Mouse (Mus musculus) hindbrain, embryonic 11.5 days (tissue): ENCODE results near the gene Tnks1bp1. TPM values are rescaled to one million over a fixed set of nuclear protein-coding genes. Genes with fewer than 3 reads are reported as not detected.

ENCODE experiments used
- ATAC-seq: fragments of 200-750 bp; cut with Nextera tagmentation; 2 replicates; pipeline ENCODE4 v1.8.0; 2017; ENCODE audit warnings: mild to moderate bottlenecking, moderate TSS enrichment, moderate library complexity; ENCODE audit not compliant: low FRiP score
- DNase-seq: peaks from one replicate; pipeline ENCODE4 v3.0.0-alpha.2; 2015; ENCODE audit warnings: low spot score
- H3K27ac ChIP-seq: fragments of 300-500 bp; sonication (generic); 2 replicates; pipeline ENCODE4 v1.5.1; 2014; ENCODE audit warnings: mild to moderate bottlenecking, low read depth, low read length
- H3K27me3 ChIP-seq: fragments of 300-500 bp; sonication (generic); 2 replicates; pipeline ENCODE4 v1.6.1; 2014; ENCODE audit warnings: mild to moderate bottlenecking, low read length, moderate library complexity, mixed read lengths; ENCODE audit not compliant: control insufficient read depth, insufficient read depth
- H3K36me3 ChIP-seq: fragments of 300-500 bp; sonication (generic); 2 replicates; pipeline ENCODE4 v1.6.1; 2014; ENCODE audit warnings: mild to moderate bottlenecking, low read length, moderate library complexity, mixed read lengths; ENCODE audit not compliant: control insufficient read depth, insufficient read depth
- H3K4me1 ChIP-seq: fragments of 300-500 bp; sonication (generic); replicated peaks from 2 replicates; pipeline ENCODE4 v1.6.1; 2014; ENCODE audit warnings: low read length, mixed read lengths; ENCODE audit not compliant: control insufficient read depth, insufficient read depth
- H3K4me2 ChIP-seq: fragments of 300-500 bp; sonication (generic); replicated peaks from 2 replicates; pipeline ENCODE4 v1.6.1; 2014; ENCODE audit warnings: mild to moderate bottlenecking, low read depth, low read length
- H3K4me3 ChIP-seq: fragments of 300-500 bp; sonication (generic); 2 replicates; pipeline ENCODE4 v1.5.1; 2014; ENCODE audit warnings: low read depth, low read length
- H3K9ac ChIP-seq: fragments of 300-500 bp; sonication (generic); 2 replicates; pipeline ENCODE4 v1.6.1; 2014; ENCODE audit warnings: low read depth, low read length
- H3K9me3 ChIP-seq: fragments of 300-500 bp; sonication (generic); 2 replicates; pipeline ENCODE4 v1.6.1; 2016; ENCODE audit warnings: low read length; ENCODE audit not compliant: control insufficient read depth
- WGBS: fragments of 180-500 bp; shearing (Covaris S2); extraction: QIAGEN DNeasy Blood & Tissue Kit; methylation state at CpG from one replicate; pipeline ENCODE4 v1.1.7; 2014; 5-methylcytosine and 5-hydroxymethylcytosine counted together
- polyA plus RNA-seq: library from polyadenylated mRNA; unstranded; fragments of >200 nt; fragmentation: Nextera tagmentation; extraction: Ambion mirVana; gene quantifications from 2 replicates; pipeline ENCODE4 v1.2.1, GENCODE M21; 2014

Gene Tnks1bp1
- polyA plus RNA-seq, 1 experiment from 2014 or later, result 11.8 TPM

DNA sequence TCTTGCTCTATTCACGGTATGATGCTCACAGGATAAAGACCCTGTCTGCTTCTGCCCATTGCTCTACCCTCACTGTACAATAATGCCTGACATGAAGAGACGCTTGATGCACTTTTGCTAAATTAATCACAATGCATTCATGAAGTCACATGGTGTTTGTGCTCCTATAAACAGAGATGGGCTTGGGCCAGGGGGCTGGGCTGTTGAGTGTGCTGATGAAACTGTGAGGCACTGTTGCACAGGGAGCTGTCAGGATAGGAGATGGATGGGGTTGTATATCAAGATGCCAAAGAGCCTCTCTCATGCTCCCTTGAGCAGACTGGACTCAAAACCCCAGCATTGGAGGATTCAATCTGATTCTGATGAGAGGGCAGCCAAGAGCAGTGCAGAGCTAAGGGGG, 14.7 kb upstream of the Tnks1bp1 start:
- WGBS, result 85% methylated on average over 2 of the region's 2 CpGs
- Histone ChIP-seq H3K27me3 (no peaks in the 10 kb centered on the region), H3K27ac (no peak overlapping the region), H3K4me3 (no peak overlapping the region), H3K36me3 (no peaks in the 10 kb centered on the region), H3K9ac (no peak overlapping the region), H3K4me2 (no peak overlapping the region), H3K9me3 (no peaks in the 10 kb centered on the region), H3K4me1 (0 out of 2 replicates have a peak, but pooled peaks cover under 1% of the 10 kb centered on the region)
- no peak for DNase-seq
- no peak for ATAC-seq

- no peak for DNase-seq
- 84% methylated on average over 7 of the region's 7 CpGs for WGBS
- Histone ChIP-seq H3K36me3 (no peaks in the 10 kb centered on the region), H3K27me3 (no peaks in the 10 kb centered on the region), H3K9ac (no peak overlapping the region), H3K9me3 (no peaks in the 10 kb centered on the region), H3K4me2 (no peak overlapping the region), H3K27ac (no peak overlapping the region), H3K4me3 (no peak overlapping the region), H3K4me1 (0 out of 2 replicates have a peak, but pooled peaks cover 2% of the 10 kb centered on the region)
- ATAC-seq, result no peak
These were observed 13.7 kb upstream of the Tnks1bp1 start for GRCm38 (mm10) chr2:85034169-85034568.

GRCm38 (mm10) chr2:85036507-85037046, 11.2 kb upstream of the Tnks1bp1 start:
- no peaks in the 10 kb centered on the region for H3K9me3 ChIP-seq
- H3K27me3 ChIP-seq, result no peaks in the 10 kb centered on the region
- H3K4me2 ChIP-seq, result peak overlapping the region; percentile 49
- no peak for DNase-seq
- 0 out of 2 replicates have a peak, but pooled peaks cover 2% of the 10 kb centered on the region for H3K4me1 ChIP-seq
- peak; percentile 38 for ATAC-seq
- H3K36me3 ChIP-seq, result peaks cover 18% of the 10 kb centered on the region
- H3K9ac ChIP-seq, result peak overlapping the region; percentile 96
- H3K4me3 ChIP-seq, result peak overlapping the region; percentile 73
- 0 out of 2 replicates have a peak overlapping the region, but pooled peaks have one; percentile 77 for H3K27ac ChIP-seq
- WGBS, result 11% methylated on average over 11 of the region's 11 CpGs

- WGBS, result under 1% methylated on average over 56 of the region's 66 CpGs
- ATAC-seq, result peak; percentile 94
- peak within 1 kb of the TSS; percentile 73 for H3K4me3 ChIP-seq
- peaks cover 22% of the 10 kb centered on the region for H3K36me3 ChIP-seq
- peak within 1 kb of the TSS; percentile 81 for H3K4me2 ChIP-seq
- peak within 1 kb of the TSS; percentile 77 for H3K27ac ChIP-seq
- peak; percentile 96 for DNase-seq
- H3K9me3 ChIP-seq, result no peaks in the 10 kb centered on the region
- H3K27me3 ChIP-seq, result no peaks in the 10 kb centered on the region
- peak within 1 kb of the TSS; percentile 96 for H3K9ac ChIP-seq
- H3K4me1 ChIP-seq, result 0 out of 2 replicates have a peak, but pooled peaks cover 2% of the 10 kb centered on the region
These were observed 10.5 kb upstream of the Tnks1bp1 start, which contains the start of the genes Ssrp1 and P2rx3 for GRCm38 (mm10) chr2:85037047-85038026. TSS of gene Ssrp1 (plus strand) at chr2:85037234. TSS of gene P2rx3 (minus strand) at chr2:85037462.

- 0 out of 2 replicates have a peak, but pooled peaks cover 2% of the 10 kb centered on the region for H3K4me1 ChIP-seq
- ATAC-seq, result no peak
- peaks cover 30% of the 10 kb centered on the region for H3K36me3 ChIP-seq
- 87% methylated on average over 13 of the region's 13 CpGs for WGBS
- no peaks in the 10 kb centered on the region for H3K27me3 ChIP-seq
- H3K9ac ChIP-seq, result peak overlapping the region; percentile 96
- peak overlapping the region; percentile 73 for H3K4me3 ChIP-seq
- H3K4me2 ChIP-seq, result peak overlapping the region; percentile 81
- DNase-seq, result no peak
- no peaks in the 10 kb centered on the region for H3K9me3 ChIP-seq
- no peak overlapping the region for H3K27ac ChIP-seq
These were observed 9.5 kb upstream of the Tnks1bp1 start for GRCm38 (mm10) chr2:85038336-85038735.

- Histone ChIP-seq H3K27me3 (no peaks in the 10 kb centered on the region), H3K9ac (no peak overlapping the region), H3K4me3 (no peak overlapping the region), H3K9me3 (no peaks in the 10 kb centered on the region), H3K4me2 (no peak overlapping the region), H3K27ac (no peak overlapping the region), H3K36me3 (peaks cover 42% of the 10 kb centered on the region), H3K4me1 (no peaks in the 10 kb centered on the region)
- DNase-seq (no peak), ATAC-seq (no peak)
- 93% methylated on average over 7 of the region's 7 CpGs for WGBS
These were observed 4.2 kb upstream of the Tnks1bp1 start for GRCm38 (mm10) chr2:85043623-85044022.

- H3K4me1 ChIP-seq, result peaks cover 6% of the 10 kb centered on the region; the same call in 1 of the 2 replicates
- no peak overlapping the region for H3K9ac ChIP-seq
- H3K4me3 ChIP-seq, result no peak overlapping the region
- H3K27ac ChIP-seq, result no peak overlapping the region
- 81% methylated on average over 8 of the region's 8 CpGs for WGBS
- no peaks in the 10 kb centered on the region for H3K9me3 ChIP-seq
- no peak overlapping the region for H3K4me2 ChIP-seq
- no peak for ATAC-seq
- H3K27me3 ChIP-seq, result no peaks in the 10 kb centered on the region
- DNase-seq, result no peak
- H3K36me3 ChIP-seq, result peaks cover 26% of the 10 kb centered on the region
These were observed 1.6 kb upstream of the Tnks1bp1 start for GRCm38 (mm10) chr2:85046222-85046621.

GRCm38 (mm10) chr2:85047081-85047480, 741 bp upstream of the Tnks1bp1 start:
- Histone ChIP-seq H3K4me2 (peak overlapping the region; percentile 69), H3K36me3 (peaks cover 21% of the 10 kb centered on the region), H3K9ac (no peak overlapping the region; the same call in 1 of the 2 replicates), H3K4me3 (peak overlapping the region; percentile 70), H3K4me1 (peaks cover 6% of the 10 kb centered on the region; the same call in 1 of the 2 replicates), H3K27ac (peak overlapping the region; percentile 90; the same call in 1 of the 2 replicates), H3K27me3 (no peaks in the 10 kb centered on the region), H3K9me3 (no peaks in the 10 kb centered on the region)
- ATAC-seq (no peak), DNase-seq (peak; percentile 10)
- WGBS, result 58% methylated on average over 10 of the region's 10 CpGs
